Comparison of ENCODE assay signal across 8 mouse cellular contexts in the genomic region with DNA sequence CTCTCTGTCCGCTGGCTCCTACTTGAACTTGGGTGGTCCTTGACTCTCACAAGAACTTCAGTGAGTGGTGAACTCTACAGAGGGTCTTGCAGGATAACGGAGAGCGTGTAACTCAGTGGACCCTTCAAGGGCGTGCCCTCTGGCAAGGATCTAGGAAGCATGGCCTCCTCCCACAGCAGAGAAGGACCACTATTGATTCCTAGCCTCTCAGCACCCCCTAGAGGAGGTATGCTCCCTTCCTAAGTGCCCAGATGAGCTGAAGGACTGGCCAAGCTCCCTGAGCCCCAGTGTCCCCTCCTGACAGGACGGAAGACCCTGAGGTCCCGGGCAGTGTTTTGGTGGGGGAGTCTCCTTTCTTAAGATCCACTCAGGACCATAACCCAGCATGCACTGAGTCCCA. TPM values are rescaled to one million over a fixed set of nuclear protein-coding genes. Genes with fewer than 3 reads are reported as not detected.
DNase-seq lines count a peak whose midpoint lies in the region; ATAC-seq and TF ChIP-seq lines count a peak whose summit lies in the region.

No protein-coding gene starts in this region.

- H3K9me3 ChIP-seq in liver, embryonic 11.5 days (ENCODE audit: control insufficient read depth, low read length): no peaks in the 10 kb centered on the region
- H3K9me3 ChIP-seq in hindbrain, embryonic 14.5 days (ENCODE audit: control insufficient read depth, low read length): no peaks in the 10 kb centered on the region

- H3K36me3 ChIP-seq in liver, adult 2 months (ENCODE audit: control insufficient read depth, insufficient read depth, low read length): no peaks in the 10 kb centered on the region
- no peaks in the 10 kb centered on the region for H3K36me3 ChIP-seq in liver, embryonic 11.5 days (ENCODE audit: control insufficient read depth, insufficient read depth, low read length)
- H3K36me3 ChIP-seq in hindbrain, embryonic 14.5 days (replicated peaks; ENCODE audit: control insufficient read depth, insufficient read depth): peaks cover 4% of the 10 kb centered on the region; the same call in 1 of the 2 replicates

- no peaks in the 10 kb centered on the region for H3K79me2 ChIP-seq in liver, adult 2 months (ENCODE audit: control insufficient read depth, insufficient read depth, low read length)

- TF ChIP-seq CTCF in cerebellum, adult 2 months (IDR thresholded peaks at IDR 0.05; ENCODE audit: borderline replicate concordance, insufficient read depth, low read depth, low read length): peak; percentile 56; the same call in 1 of the 2 replicates
- peak; percentile 43 for TF ChIP-seq CTCF in liver, adult 2 months (IDR thresholded peaks at IDR 0.05; ENCODE audit: low read depth, low read length)

- DNase-seq in cerebellum, adult 2 months: peak in 1 of 2 experiments; percentile 52
- DNase-seq in liver, adult 2 months (ENCODE audit: extremely low read depth, low read depth, low spot score): no peak
- DNase-seq in liver, embryonic 11.5 days (ENCODE audit: low spot score): no peak
- peak; percentile 65 to 78 for DNase-seq in heart, postnatal 10 days
- peak; percentile 35 for DNase-seq in retina, embryonic 14.5 days (ENCODE audit: low spot score)
- DNase-seq in hindbrain, embryonic 14.5 days (ENCODE audit: low spot score): no peak

- H3K27ac ChIP-seq in cerebellum, adult 2 months (ENCODE audit: insufficient read depth, low read length): no peak overlapping the region
- no peak overlapping the region for H3K27ac ChIP-seq in liver, adult 2 months (replicated peaks; ENCODE audit: insufficient read depth, low read depth, low read length)
- H3K27ac ChIP-seq in liver, embryonic 11.5 days (ENCODE audit: low read depth, low read length): no peak overlapping the region
- H3K27ac ChIP-seq in hindbrain, embryonic 14.5 days: no peak overlapping the region

- H3K27me3 ChIP-seq in cerebellum, adult 2 months (ENCODE audit: control insufficient read depth, insufficient read depth, low read length): no peaks in the 10 kb centered on the region
- H3K27me3 ChIP-seq in liver, adult 2 months (ENCODE audit: control insufficient read depth, insufficient read depth, low read length): no peaks in the 10 kb centered on the region
- H3K27me3 ChIP-seq in liver, embryonic 11.5 days (replicated peaks; ENCODE audit: control insufficient read depth, insufficient read depth, low read length): 0 out of 2 replicates have a peak, but pooled peaks cover 2% of the 10 kb centered on the region
- no peaks in the 10 kb centered on the region for H3K27me3 ChIP-seq in hindbrain, embryonic 14.5 days (ENCODE audit: control insufficient read depth, insufficient read depth, low read length)

- no peak overlapping the region for H3K4me2 ChIP-seq in liver, embryonic 11.5 days
- no peak overlapping the region for H3K4me2 ChIP-seq in hindbrain, embryonic 14.5 days (replicated peaks)

- WGBS in cerebellum, adult 2 months: 78% methylated on average over 6 of the region's 6 CpGs
- WGBS in liver, adult 2 months: 81% methylated on average over 6 of the region's 6 CpGs
- 76% methylated on average over 6 of the region's 6 CpGs for WGBS in liver, embryonic 11.5 days
- WGBS in hindbrain, embryonic 14.5 days: 89% methylated on average over 6 of the region's 6 CpGs

- no peak for ATAC-seq in cerebellum, adult (ENCODE audit: insufficient number of reproducible peaks, low FRiP score, low TSS enrichment)
- ATAC-seq in liver, embryonic 11.5 days (replicated peaks; ENCODE audit: low FRiP score): no peak
- no peak for ATAC-seq in hindbrain, embryonic 14.5 days (ENCODE audit: low FRiP score)
- ATAC-seq in monocyte, adult 5-6 weeks (replicated peaks; ENCODE audit: insufficient number of reproducible peaks, low FRiP score, low TSS enrichment, poor library complexity, severe bottlenecking): no peak

- intact Hi-C loops in heart, postnatal 10 days (cut with DNase I): loop anchor here (1.0 to 5.0 kb wide), 4 partner anchors 78 to 270 kb away; no protein-coding TSS in a partner anchor

- H3K9ac ChIP-seq in liver, adult 2 months (ENCODE audit: low read depth, low read length): no peak overlapping the region
- no peak overlapping the region for H3K9ac ChIP-seq in liver, embryonic 11.5 days (ENCODE audit: low read depth, low read length)
- H3K9ac ChIP-seq in hindbrain, embryonic 14.5 days: no peak overlapping the region

- TF ChIP-seq POLR2A in cerebellum, adult 2 months (IDR thresholded peaks at IDR 0.05; ENCODE audit: borderline replicate concordance, insufficient read depth, low read length): no peak
- no peak for TF ChIP-seq POLR2A in liver, adult 2 months (IDR thresholded peaks at IDR 0.05; ENCODE audit: extremely low read depth, insufficient read depth, low read length)

- H3K4me3 ChIP-seq in cerebellum, adult 2 months (replicated peaks; ENCODE audit: insufficient read depth, low read depth, low read length): no peak overlapping the region
- no peak overlapping the region for H3K4me3 ChIP-seq in liver, adult 2 months (ENCODE audit: insufficient read depth, low read depth, low read length)
- H3K4me3 ChIP-seq in liver, embryonic 11.5 days (ENCODE audit: low read depth, low read length): no peak overlapping the region
- no peak overlapping the region for H3K4me3 ChIP-seq in hindbrain, embryonic 14.5 days (replicated peaks; ENCODE audit: low read length)

- peaks cover 10% of the 10 kb centered on the region for H3K4me1 ChIP-seq in cerebellum, adult 2 months (ENCODE audit: control insufficient read depth, insufficient read depth, low read length)
- no peaks in the 10 kb centered on the region for H3K4me1 ChIP-seq in liver, adult 2 months (ENCODE audit: control insufficient read depth, insufficient read depth, low read length)
- no peaks in the 10 kb centered on the region for H3K4me1 ChIP-seq in liver, embryonic 11.5 days (replicated peaks; ENCODE audit: control insufficient read depth, insufficient read depth, low read length)
- H3K4me1 ChIP-seq in hindbrain, embryonic 14.5 days (replicated peaks; ENCODE audit: control insufficient read depth, insufficient read depth, low read length): peaks cover 7% of the 10 kb centered on the region; the same call in 1 of the 2 replicates

RNA-seq across cellular contexts. Expression of a gene that starts 10.1 kb away (rescaled TPM):
- polyA plus RNA-seq in cerebellum, adult 2 months (2012; rRNA removed): 192 and 220 TPM in 2 replicates
- total RNA-seq in liver, adult 2 months (2014; rRNA removed): 0.46 and 0.67 TPM in 2 replicates
- polyA plus RNA-seq in liver, adult 2 months (2012; rRNA removed): 0.78 and 1.4 TPM in 2 replicates
- 1.5 and 2.1 TPM in 2 replicates for polyA plus RNA-seq in liver, embryonic 11.5 days (2014; fragmentation: Nextera tagmentation; extraction: Ambion mirVana)
- total RNA-seq in heart, postnatal 10 days (2021): 1 to 10 TPM; 3.4 to 3.7 TPM
- polyA plus RNA-seq in hindbrain, embryonic 14.5 days (2014; fragmentation: Nextera tagmentation; extraction: Ambion mirVana): 20.4 and 22.3 TPM in 2 replicates
- total RNA-seq in monocyte, adult 5-6 weeks (2017): 20.4 to 28.3 TPM (median 20.4 TPM) in 3 replicates

RNA-seq across cellular contexts. Expression of a gene that starts 32.8 kb away (rescaled TPM):
- polyA plus RNA-seq in cerebellum, adult 2 months (2012; rRNA removed): 0.06 TPM in 1 of 2 replicates, not detected in the other
- total RNA-seq in liver, adult 2 months (2014; rRNA removed): not detected in 2 replicates
- polyA plus RNA-seq in liver, adult 2 months (2012; rRNA removed): not detected in 2 replicates
- 4.5 and 5.2 TPM in 2 replicates for polyA plus RNA-seq in liver, embryonic 11.5 days (2014; fragmentation: Nextera tagmentation; extraction: Ambion mirVana)
- not detected for total RNA-seq in heart, postnatal 10 days (2021)
- 0.13 and 0.17 TPM in 2 replicates for polyA plus RNA-seq in hindbrain, embryonic 14.5 days (2014; fragmentation: Nextera tagmentation; extraction: Ambion mirVana)
- not detected in 3 replicates for total RNA-seq in monocyte, adult 5-6 weeks (2017)

RNA-seq across cellular contexts. Expression of a gene that starts 39.2 kb away (rescaled TPM):
- polyA plus RNA-seq in cerebellum, adult 2 months (2012; rRNA removed): 66.2 and 68.4 TPM in 2 replicates
- total RNA-seq in liver, adult 2 months (2014; rRNA removed): 152 and 153 TPM in 2 replicates
- polyA plus RNA-seq in liver, adult 2 months (2012; rRNA removed): 130 and 152 TPM in 2 replicates
- 95.6 and 101 TPM in 2 replicates for polyA plus RNA-seq in liver, embryonic 11.5 days (2014; fragmentation: Nextera tagmentation; extraction: Ambion mirVana)
- 10 to 100 TPM; 24.2 to 25.7 TPM for total RNA-seq in heart, postnatal 10 days (2021)
- polyA plus RNA-seq in hindbrain, embryonic 14.5 days (2014; fragmentation: Nextera tagmentation; extraction: Ambion mirVana): 134 and 140 TPM in 2 replicates
- 65.8 to 73.9 TPM (median 67.8 TPM) in 3 replicates for total RNA-seq in monocyte, adult 5-6 weeks (2017)

Comparison
In these comparisons a context has a peak if more than half of its experiments do, and no peak if none do; other contexts are left out.
1. DNase-seq: peak in heart, postnatal 10 days (2 of 2) and retina, embryonic 14.5 days (single experiment); none in liver, adult 2 months (single experiment), liver, embryonic 11.5 days (single experiment) and hindbrain, embryonic 14.5 days (single experiment).